Mouse (Mus musculus) naive thymus-derived CD4-positive, alpha-beta T cell, adult 2 months (primary cell): ENCODE measurements around the gene Snx17.
A peak's percentile ranks its signal among the peaks of the same experiment; 100 is the strongest.

Experiments
- DNase-seq: peaks from one replicate; pipeline ENCODE4 v3.0.0-alpha.2; 2011; ENCODE audit warnings: low read depth

Snx17 gene

GRCm38 (mm10) chr5:31192939-31193630, at the start of gene Snx17, which contains the start of gene Eif2b4:
TSS of gene Snx17 (plus strand) at chr5:31193227.
TSS of gene Eif2b4 (minus strand) at chr5:31193430.
- peak; percentile 99 for DNase-seq

- no peak for DNase-seq
Measured at GRCm38 (mm10) chr5:31149781-31150180, 43.2 kb upstream of the Snx17 start.

- no peak for DNase-seq
Measured at GRCm38 (mm10) chr5:31151746-31152145, 41.3 kb upstream of the Snx17 start.

- DNase-seq = no peak
Measured at GRCm38 (mm10) chr5:31153516-31154151, 39.4 kb upstream of the Snx17 start.

GRCm38 (mm10) chr5:31154152-31154553, 38.9 kb upstream of the Snx17 start, which contains the start of gene Mpv17:
TSS of gene Mpv17 (minus strand) at chr5:31154251.
- peak; percentile 78 for DNase-seq

- no peak for DNase-seq
Measured at GRCm38 (mm10) chr5:31162462-31162861, 30.6 kb upstream of the Snx17 start.

- no peak for DNase-seq
Measured at GRCm38 (mm10) chr5:31164878-31165277, 28.1 kb upstream of the Snx17 start.

- DNase-seq = no peak
Measured at GRCm38 (mm10) chr5:31168630-31169029, 24.4 kb upstream of the Snx17 start.

- DNase-seq = no peak
Measured at GRCm38 (mm10) chr5:31179301-31179765, 13.7 kb upstream of the Snx17 start.

GRCm38 (mm10) chr5:31179766-31180630, 13.0 kb upstream of the Snx17 start, which contains the start of the genes Gm29609 and Gtf3c2:
TSS of gene Gm29609 (minus strand) at chr5:31179911.
TSS of gene Gtf3c2 (minus strand) at chr5:31180144.
- peak; percentile 99 for DNase-seq

GRCm38 (mm10) chr5:31181183-31181770, 11.8 kb upstream of the Snx17 start:
- no peak for DNase-seq

- no peak for DNase-seq
Measured at GRCm38 (mm10) chr5:31183678-31184077, 9.3 kb upstream of the Snx17 start.

GRCm38 (mm10) chr5:31188223-31188840, 4.7 kb upstream of the Snx17 start:
- DNase-seq = peak; percentile 61

- no peak for DNase-seq
Measured at GRCm38 (mm10) chr5:31190201-31190600, 2.8 kb upstream of the Snx17 start.

GRCm38 (mm10) chr5:31192045-31192938, 735 bp upstream of the Snx17 start:
- DNase-seq = no peak

GRCm38 (mm10) chr5:31193631-31194281, 729 bp downstream of the Snx17 start:
- no peak for DNase-seq

GRCm38 (mm10) chr5:31194486-31195485, 1.8 kb downstream of the Snx17 start:
- DNase-seq = no peak

- no peak for DNase-seq
Measured at GRCm38 (mm10) chr5:31195671-31196070, 2.6 kb downstream of the Snx17 start.

- no peak for DNase-seq
Measured at GRCm38 (mm10) chr5:31196207-31196606, 3.2 kb downstream of the Snx17 start.
